Mouse (Mus musculus) liver, adult 2 months (tissue): ENCODE measurements at regions not wholly inside any gene's neighbourhood (a gene's known extent, or its start where the extent isn't known, plus 50 kb on each side); places are given as distances from the start of the nearest gene placed in this dataset.

Experiments
- CTCF ChIP-seq: fragments of 200-500 bp; IDR thresholded peaks from 2 replicates; pipeline ENCODE4 v1.5.1; 2011; ENCODE audit warnings: low read depth, low read length, control low read depth
- POLR2A ChIP-seq: fragments of 200-500 bp; IDR thresholded peaks from 2 replicates; pipeline ENCODE4 v1.6.1; 2011; ENCODE audit warnings: low read length, control low read depth; ENCODE audit not compliant: insufficient read depth; ENCODE audit errors: extremely low read depth

GRCm38 (mm10) chr15:96784578-96784977 lies 85.0 kb upstream of the Slc38a2 start:
- TF ChIP-seq POLR2A = no peak
- TF ChIP-seq CTCF = no peak
